Mouse (Mus musculus) megakaryocyte-erythroid progenitor cell, adult 5 weeks (primary cell): ENCODE results near the gene Raf1. TPM values are rescaled to one million over a fixed set of nuclear protein-coding genes. Genes with fewer than 3 reads are reported as not detected.

Experiments
- polyA plus RNA-seq: library from polyadenylated mRNA; stranded (reverse); fragments of >175 nt; gene quantifications from 2 replicates; pipeline ENCODE4 v1.2.3, GENCODE M21; 2012

The Raf1 gene
- 26.3 and 28.4 TPM in 2 replicates for polyA plus RNA-seq

GRCm38 (mm10) chr6:115676452-115677128 is at the start of gene Raf1:
Raf1 (minus strand) TSS chr6:115676635.

GRCm38 (mm10) chr6:115601715-115602523 is 74.5 kb downstream of the Raf1 start, which contains the start of gene Mkrn2:
Mkrn2 (plus strand) TSS chr6:115601902.

DNA sequence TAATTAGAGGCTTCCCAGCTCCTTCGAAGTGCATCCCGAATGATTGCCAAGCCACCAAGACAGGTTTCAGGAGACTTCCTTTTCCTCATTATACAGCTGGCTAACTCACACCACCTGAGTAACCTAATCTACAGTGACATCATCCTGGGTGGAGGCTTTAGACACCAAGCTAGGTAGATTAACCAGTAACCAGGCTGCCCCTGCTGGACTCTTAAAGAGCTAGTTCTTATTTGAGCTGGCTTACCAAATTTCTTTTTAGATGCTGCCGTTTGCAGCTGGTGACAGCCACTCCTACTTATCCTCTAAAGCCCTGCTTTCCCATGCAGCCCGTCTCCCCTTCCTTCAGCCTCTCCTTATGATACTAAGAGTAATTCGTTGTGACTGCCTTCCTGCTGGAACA is 84.0 kb downstream of the Raf1 start, which contains the start of gene Mkrn2os:
Gene Mkrn2os, minus strand, starts transcription at position 119 of the 400 bp plus-strand sequence.

Other genes with a start within 250 kb of the Raf1 start
- gene Tsen2, start 132.0 kb downstream of the Raf1 start, polyA plus RNA-seq = 6.3 and 6.9 TPM in 2 replicates
- gene Mkrn2os, start 84.1 kb downstream of the Raf1 start, polyA plus RNA-seq = not detected in 2 replicates
- 11.6 and 12.3 TPM in 2 replicates for gene Mkrn2, start 74.7 kb downstream of the Raf1 start, polyA plus RNA-seq
- 28.5 and 33.2 TPM in 2 replicates for gene Tmem40, start 85.8 kb upstream of the Raf1 start, polyA plus RNA-seq
- gene Cand2, start 97.9 kb upstream of the Raf1 start, polyA plus RNA-seq = 4.6 and 5.8 TPM in 2 replicates
- gene Rpl32, start 132.1 kb upstream of the Raf1 start, polyA plus RNA-seq = 440 and 460 TPM in 2 replicates
- gene Efcab12, start 161.8 kb upstream of the Raf1 start, polyA plus RNA-seq = 0.04 TPM in 1 of 2 replicates, not detected in the other
- gene Mbd4, start 176.7 kb upstream of the Raf1 start, polyA plus RNA-seq = 1.3 and 1.6 TPM in 2 replicates
- 1.4 and 2.3 TPM in 2 replicates for gene Ift122, start 176.8 kb upstream of the Raf1 start, polyA plus RNA-seq